Mouse (Mus musculus) retina, adult 2 months (tissue): ENCODE results near the gene Tmem121.
A peak's percentile ranks its signal among the peaks of the same experiment; 100 is the strongest.

Source experiments
- DNase-seq: peaks from one replicate; pipeline ENCODE4 v3.0.0-alpha.2; 2012; ENCODE audit warnings: low read depth, low spot score

Gene Tmem121

DNA sequence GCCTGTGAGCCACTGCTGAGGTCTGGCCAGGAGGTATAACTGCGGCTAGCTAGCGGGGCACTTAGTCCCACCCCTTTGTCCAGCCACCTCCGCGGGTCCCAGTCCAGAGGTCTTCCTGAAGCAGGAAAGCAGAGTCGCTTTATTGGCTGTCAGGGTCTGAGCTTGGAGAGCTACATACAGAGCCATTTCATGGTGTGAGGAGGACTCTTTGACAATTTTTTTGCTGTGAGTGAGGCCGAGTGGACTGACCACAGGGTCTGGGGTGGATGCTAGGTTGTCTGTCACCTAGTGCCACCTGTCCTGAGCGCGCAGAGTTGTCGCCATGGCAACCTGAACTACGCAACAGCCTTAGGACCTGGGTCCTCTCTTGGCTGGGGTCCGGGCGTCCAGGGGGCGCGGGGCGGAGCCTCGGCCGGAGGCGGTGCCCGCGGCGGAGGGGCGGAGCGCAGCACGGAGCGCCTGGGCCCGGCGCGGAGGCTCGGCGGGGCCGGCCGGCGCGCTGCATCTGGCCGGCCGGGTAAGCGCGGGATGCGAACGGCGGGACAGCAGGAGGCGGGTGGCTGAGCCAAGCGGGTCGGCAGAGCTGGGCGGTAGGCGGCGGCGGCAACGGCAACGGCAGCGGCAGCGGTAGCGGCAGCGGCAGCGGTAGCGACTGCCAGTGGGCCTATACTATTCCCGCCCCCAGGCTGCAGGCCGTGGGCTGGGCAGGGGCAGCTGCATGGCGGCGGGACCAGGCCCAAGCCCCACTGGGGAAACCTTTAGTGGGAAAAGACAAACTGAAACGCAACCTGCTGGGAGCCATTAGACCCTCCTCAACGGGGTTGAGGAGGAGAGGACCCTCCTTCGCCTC is at the start of gene Tmem121:
TSS of gene Tmem121 (plus strand) at position 489 of the 850 bp plus-strand sequence.
- no peak for DNase-seq

DNA sequence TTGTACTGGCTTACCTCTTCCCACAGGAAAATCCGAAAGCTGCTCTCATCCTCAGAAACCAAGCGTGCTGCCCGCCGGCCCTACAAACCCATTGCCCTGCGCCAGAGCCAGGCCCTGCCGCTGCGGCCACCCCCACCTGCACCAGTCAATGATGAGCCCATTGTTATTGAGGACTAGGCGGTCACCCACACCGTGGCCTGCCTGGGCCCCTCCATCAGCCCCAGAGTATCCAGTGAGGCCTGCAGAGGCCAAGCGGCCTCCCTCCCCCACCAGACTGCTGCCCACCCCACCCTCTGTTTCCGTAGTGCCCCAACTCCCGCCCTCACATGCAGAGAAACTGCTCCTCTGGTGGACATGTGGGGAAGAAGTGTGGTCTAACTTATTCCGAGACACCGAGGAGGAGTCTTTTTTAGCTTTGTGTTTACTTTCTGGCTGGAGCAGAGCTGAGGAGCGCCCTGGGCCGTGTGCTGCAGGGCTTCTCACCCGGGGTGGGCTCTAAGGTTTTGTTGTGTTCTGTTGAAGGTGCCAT is 49.2 kb upstream of the Tmem121 start:
- no peak for DNase-seq

DNA sequence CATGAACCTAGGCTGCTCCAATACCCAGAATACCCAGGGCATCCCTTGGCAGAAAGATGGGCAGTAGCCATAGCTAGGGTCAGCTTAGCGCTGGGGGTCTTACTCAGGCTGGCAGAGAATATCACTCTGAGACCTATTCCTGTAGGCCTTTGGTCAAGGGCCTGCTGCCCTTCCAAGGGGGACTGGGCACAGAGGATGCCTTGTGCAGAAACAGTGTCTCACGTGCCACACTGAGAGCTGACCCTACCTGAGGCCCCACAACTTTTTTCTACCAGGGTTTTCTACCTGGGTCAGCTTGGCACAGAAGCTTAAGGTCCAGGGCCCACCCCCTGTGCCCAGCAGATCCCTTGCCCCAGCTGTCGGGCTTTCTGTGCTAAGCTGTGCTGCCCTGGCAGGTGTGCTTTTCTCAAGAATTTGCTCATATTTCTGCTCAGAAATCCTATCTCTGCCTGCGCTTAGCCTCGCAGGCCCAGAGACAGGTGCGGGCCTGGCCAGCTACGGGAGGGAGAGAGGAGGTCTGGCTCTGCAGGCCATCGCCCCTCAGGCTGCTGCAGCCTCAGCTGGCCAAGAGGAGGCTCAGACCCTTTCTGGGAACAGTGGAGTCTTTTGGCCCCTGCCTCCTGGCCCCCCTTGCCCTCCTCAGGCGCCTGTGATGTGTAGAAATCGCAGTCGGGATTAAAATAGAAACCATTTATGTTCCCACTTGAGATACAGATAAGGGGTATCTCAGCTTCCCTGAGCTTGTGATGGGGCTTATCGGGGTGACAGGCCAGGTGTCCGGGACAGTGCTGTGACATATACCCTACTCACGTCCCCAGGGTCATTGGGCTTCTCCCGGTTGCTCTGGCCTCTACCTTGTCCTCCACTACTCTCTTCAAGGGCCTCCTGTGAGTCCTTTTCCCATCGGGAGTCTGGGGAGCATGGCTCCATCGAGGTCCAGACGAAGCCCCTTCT is 48.2 kb upstream of the Tmem121 start:
- no peak for DNase-seq

DNA sequence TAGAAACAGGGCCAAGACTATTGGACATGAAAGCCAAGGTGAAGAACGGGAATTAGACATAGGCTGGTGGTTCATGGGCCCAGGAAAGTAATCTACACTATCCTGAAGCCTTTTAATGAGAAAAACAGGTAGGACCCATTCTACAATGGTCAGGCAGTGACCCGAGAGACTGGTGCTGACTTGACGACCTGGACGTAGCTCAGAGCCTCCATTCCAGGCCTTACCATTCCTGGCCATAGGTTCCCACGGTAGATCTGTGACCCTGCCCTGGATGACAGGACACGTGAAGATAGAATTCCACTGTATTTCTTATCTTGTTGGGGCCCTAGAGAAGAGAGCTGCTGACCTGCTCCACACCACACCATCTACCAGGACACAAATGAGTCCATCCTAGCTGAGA is 47.4 kb upstream of the Tmem121 start:
- no peak for DNase-seq

DNA sequence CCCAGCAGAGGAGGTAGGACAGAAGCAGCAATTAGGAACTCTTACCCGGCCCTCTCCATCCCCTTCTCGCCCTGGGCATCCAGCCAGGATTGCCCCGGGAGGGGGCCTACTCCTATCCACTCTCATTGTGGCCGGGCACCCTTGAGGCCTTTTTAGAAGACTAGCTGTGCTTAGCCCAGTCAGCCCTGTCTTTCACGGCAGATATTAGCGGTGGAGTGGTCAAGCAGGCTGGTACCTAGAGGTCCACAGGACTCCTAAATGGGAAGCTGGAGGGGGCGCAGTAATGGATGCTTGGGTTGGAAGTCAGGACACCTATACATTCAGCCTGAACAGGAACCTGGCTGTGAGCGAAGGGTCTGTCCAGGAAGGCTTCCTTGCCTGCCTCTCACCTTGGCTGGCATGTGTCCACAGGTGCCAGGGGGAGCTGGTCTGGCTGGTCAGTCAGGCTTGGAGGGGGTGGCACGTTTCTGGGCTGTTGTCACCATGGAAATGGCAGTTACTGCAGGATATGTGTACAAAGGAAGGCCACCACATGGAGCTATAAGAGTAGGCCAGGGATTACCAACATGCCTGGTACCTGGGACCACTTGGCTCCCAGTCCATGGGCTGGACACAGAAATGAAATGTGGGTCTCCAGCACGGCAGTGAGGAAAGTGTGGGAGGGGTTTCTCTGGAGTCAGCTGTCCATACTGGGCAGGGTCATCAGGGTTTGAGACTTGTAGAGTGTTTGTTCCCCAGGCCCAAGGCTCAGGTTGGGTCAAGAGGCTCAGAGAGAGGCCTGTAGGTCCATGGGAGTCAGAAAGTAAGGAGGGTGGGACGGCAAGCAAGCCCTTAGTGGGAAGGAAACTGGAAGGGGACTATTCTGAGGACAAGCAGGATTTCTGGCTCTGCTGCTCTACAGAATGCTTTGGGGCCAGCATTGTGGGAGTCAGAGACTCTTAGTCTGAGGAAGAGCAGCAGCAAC is 46.5 kb upstream of the Tmem121 start:
- DNase-seq, result no peak

DNA sequence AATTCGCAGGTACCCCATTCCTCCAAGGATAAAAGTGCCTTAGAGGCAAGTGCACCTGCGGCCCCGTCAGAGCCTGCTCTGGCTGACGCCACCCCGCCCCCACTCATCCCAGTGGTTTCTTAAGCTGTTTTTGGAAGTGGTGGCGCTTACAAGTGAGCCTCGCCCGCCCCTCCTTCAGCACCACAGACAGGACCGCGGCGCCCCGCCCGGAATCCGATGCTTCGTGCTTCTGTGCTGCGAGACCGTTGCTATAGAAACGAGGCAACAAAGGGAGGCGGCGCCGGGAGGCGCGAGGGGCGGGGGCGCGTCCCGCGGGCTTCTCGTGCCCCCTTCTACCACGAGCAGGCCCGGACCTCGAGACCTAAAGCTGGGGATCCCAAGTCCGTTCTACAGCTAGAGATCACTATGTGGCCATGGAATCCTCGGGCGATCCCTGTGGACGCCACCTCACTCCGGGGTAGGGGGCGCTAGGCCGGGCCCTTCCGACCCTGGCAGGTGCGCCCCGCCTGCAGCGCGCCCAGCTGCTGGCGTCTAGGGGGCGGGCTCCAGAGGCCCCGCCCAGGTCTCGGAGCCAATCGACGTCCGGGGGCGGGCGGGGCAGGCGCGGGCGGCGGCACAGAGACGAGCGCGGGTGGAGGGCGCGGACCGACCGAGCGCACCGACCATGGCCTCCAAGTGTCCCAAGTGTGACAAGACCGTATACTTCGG is 45.7 kb upstream of the Tmem121 start, which contains the start of gene Crip2:
TSS of gene Crip2 (plus strand) at position 329 of the 708 bp plus-strand sequence.
- peak; percentile 18 for DNase-seq

DNA sequence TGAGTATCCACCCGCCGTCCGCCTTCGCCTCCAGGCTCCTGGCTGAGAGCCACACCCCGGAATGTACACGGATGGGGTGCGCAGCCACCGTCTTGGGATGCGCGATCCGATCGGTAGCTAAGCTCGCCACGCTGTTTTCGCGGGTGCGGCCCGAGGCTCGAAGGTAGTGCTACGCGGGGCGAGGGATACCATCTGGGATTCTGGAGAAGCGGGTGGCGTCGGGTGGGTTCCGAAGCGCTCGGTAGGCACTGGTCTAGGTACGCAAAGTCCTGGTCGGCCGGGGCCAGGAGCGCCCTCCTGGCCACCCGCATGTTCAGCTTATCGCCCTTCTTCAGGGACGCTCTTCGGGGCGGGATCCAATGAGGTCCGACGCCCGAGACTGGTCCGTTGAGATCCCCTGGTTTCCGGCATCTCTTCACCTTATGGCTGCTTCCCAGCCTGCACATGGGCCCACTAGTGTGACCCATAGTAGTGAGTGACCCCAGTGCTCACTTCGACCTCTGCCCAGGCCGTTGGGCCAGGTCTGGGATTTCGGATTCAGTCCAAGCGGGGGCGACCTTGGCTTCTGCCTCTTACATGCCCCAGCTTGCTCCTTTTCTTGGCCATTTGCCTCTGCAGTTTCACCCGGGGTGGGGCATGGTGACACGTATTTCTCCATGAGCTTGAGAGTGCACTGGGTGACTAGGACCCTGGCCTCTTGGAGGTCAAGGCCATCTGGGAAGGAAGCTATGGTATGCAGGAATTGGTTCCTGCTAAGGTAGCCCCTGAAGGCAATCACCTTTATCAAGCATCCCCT is 44.9 kb upstream of the Tmem121 start:
- DNase-seq, result no peak

DNA sequence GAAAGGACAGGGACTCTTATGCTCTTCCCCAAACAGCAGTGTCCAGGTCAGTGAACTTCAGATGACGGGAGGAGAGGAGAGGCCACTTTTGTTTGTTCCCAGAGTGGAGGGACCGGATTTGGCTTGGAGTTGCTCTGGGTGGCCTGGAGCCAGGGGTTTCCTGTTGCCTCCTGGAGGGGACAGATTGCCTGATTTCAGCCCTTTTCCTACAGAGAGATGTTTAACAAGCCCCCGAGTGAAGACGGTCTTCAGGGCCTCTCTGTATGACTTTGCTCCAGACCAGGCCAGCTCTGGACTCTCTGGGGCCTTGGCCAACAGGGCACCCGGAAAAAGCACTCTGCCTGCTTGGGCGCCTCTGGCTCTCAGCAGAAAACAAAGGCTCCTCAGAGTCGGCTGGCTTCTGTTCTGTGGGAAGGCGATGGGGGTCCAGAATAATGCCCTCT is 44.2 kb upstream of the Tmem121 start:
- DNase-seq, result no peak

DNA sequence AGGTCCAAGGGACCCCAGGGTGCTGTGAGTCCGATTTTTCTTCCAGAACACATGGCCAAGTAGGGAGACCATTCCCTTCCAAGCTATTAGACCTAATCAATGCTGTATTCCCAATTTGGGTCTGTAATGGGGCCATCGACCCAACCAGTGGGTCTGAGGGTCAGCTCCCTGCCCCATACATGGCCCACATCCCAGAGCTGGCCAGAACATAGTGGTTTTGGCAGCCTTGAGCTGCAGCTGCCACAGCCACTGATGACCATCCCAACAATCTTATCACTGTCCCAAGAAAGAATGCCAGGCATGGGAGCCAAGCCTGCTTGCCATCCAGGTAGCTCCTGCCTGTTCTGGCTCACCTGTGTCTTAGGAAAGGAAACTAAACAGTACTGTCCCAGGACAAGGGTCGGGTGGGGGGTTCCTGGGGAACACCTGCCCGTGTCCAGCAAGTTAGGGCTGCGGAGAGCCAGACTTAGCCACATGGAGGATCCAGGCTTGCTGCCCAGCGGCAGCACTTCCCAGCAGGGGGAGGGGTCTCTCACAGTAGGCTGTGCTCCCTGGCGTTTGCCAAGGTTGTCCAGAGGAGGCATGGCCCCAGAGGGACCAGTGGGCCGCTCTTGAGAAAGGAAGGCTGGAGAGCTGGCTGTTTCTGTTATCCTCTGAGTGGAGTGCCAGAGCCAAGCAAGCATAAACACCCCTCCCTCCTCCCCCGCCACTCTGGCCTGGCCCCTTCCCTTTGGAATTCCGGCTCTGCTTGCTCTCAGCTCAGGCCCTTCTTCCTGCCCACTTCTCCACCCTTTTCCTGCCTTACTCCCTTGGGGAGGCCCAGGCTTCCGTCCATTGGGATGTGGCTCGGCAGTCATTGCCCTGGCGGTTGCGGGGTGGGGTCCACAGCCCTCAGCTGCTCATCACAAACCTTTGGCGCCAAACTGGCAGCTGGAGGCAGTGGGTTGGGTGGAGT is 43.4 kb upstream of the Tmem121 start:
- no peak for DNase-seq

DNA sequence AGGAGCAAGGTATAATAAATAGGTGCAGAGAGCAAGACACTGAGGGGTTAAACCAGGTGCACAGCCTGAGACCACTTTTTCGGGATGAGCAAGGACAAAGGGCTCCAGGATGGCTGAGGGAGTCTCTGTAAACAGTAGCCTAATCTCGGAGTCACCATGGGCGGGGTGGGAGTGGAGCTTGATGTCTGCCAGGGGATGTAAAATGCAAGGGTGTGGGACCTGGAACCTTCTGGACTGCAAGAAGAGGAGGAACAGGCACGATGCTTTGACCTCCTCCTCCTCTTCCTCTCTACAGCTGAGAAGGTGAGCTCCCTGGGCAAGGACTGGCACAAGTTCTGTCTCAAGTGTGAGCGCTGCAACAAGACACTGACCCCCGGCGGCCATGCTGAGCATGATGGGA is 42.6 kb upstream of the Tmem121 start:
- DNase-seq, result no peak

DNA sequence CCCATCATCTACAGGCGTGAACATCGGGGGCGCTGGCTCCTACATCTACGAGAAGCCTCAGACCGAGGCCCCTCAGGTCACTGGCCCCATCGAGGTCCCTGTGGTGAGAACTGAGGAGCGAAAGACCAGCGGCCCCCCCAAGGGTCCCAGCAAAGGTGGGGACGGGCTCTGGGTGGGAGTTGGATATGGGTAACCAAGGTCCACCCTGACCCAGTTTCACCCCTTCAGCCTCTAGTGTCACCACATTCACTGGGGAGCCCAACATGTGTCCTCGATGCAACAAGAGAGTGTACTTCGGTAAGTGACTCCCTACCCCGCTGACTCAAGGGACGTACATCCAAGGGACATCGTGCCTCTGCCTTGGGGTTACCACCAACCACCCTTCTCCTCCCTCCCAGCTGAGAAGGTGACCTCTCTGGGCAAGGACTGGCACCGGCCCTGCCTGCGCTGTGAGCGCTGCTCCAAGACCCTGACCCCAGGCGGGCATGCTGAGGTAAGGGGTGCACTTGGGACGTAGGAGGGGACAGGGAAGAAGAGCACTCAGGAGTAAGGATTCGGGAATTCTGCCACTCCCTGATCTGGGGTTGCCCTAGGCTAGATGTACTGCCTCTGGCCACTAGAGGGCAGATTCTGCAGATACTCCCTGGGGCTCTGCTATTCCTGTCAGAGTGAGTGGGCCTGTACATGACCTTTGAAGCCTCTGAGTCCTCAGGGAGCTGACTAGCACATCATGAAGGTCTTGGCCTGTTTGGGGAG is 41.6 kb upstream of the Tmem121 start:
- DNase-seq, result no peak

DNA sequence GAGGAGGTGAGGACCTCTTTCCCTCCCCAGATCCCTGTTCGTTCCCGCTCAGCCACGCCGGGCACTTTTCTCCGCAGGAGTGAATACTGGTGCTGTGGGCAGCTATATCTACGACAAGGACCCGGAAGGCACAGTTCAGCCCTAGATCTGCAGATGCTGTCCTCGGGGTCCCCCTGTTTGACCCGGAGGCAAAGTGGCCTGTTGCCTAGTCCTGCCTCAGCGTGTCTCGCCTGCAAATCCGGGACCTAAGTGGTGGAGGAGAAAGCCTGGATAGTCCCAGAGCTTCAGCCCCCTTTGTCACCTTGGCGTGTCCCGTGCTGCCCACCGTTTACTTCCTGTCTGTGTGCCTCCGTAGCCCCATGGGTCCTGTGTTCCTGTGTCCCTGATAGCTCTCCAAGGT is 40.8 kb upstream of the Tmem121 start:
- no peak for DNase-seq

DNA sequence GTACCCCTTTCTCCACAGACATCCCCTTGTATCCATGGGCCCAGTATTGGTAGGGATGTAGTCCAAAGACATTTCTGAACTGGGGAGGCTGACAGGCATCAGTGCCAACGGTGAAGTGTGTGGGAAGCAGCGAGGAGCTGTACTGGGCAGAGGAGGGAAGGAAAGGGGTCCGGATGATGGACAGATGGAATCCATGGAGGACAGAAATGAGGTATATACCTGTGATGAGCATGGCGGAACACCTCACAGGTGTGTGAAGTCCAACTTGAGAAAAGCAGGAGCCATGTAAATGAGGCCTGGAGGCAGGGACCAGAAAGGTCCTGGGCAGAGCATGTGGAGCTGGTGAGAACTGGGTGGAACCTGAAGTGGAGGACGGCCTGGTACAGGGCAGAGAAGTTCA is 40.1 kb upstream of the Tmem121 start:
- DNase-seq, result no peak

DNA sequence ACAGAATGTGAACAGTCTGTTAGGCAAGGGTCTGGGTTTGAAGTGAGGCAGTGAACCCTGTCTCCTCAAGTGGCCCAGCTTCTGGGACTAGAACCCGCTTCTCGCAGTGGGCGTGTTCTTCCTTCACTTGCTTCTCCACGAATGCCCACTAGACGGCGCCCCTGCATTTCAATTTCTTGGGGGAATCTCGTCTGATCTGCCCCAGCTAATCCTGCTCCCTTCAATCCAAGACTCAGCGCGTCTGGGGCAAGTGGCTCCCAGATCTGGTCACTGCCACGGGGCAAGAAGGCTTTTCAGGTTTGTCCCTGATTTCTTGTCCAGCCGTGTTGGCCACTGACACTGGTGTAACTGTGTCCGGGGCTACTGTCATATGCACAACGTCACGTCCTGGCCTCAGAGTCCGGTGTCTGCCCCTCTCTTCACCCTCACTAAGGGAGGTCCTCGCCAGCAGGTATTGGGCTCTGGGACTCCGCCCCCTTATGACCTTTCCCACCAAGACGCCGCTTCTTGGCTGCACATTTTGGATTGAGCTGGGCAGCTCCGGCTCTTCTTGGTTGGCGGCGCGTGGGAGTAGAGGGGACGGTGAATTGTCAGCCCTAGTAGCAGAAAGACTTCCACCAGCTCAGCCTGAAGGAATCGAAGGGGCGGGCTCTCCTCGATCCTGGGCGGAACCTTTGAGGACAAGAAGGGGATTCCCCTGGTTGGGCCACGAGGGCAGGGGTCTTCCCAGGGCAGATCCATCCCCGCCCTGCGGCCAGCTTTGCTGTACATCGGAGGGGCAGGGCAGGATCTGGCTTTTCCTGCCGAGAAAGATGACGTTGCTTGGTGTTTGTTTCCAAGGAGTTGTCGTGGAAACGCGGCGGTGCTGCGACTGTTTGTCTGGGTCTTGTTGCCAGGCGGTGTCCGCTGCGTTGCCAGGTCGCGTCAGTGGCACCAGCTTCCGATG is 39.3 kb upstream of the Tmem121 start, which contains the start of gene Crip1:
TSS of gene Crip1 (plus strand) at position 205 of the 946 bp plus-strand sequence.
- peak; percentile 58 for DNase-seq

DNA sequence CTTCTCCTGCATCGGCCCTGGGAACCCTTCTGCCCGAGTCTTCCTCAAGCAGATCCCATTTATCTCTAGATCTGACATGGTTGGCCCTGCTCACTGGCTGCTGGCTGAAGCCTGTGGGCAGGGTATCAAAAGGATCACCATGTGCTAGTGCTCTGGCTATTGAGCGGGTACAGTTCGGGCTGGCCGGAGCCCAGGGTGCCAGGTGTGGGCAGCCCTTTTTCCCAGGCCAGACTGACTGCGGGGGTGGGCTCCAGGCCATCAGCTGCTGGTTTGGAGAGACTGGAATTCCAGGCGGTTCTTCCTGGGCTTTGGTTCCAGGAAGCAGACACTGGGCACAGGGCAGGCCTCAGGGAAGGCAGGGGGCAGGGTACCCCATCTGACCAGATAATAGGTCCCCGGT is 38.2 kb upstream of the Tmem121 start:
- no peak for DNase-seq

DNA sequence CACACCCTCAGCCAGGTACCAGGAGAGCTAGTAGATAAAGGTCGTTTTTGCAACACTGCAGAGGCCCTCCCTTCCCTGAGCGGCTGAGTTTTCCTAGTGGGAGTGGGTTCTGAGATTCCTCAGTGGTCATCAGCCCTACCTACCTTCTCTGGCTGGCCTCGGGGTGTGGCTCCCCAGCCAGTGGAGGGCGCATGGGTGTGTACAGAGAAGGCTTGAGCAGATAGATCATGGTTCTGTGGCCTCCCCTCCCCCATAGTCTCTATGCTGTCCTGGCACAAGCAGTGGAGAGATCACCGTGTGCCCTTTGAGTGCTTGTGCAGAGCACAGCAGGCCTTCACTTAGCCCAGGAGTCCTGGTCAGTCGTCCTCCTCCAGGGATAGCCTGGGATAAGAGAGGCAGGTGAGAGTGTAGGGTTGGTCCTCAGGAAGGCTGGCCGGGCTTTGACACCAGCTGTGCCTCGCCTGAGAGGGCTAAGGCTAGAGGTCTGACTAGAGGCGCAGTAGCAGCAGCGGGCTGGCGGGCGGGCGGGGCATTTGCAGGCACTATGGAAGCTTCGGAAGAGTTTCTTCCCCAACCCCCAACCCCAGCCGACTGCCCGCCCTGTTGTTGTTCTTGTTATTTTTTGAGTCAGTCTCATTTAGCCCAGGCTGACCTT is 37.2 kb upstream of the Tmem121 start:
- no peak for DNase-seq
